Mouse (Mus musculus): ENCODE measurements around the gene Fli1.

The Fli1 gene

GRCm38 (mm10) chr9:32405191-32405925 is 137.3 kb downstream of the Fli1 start:
- DNase-seq (ENCODE audit: low spot score), result peak; percentile 56

GRCm38 (mm10) chr9:32400662-32401161 is 141.9 kb downstream of the Fli1 start:
- no peak for DNase-seq (ENCODE audit: low spot score)

- DNase-seq (ENCODE audit: low spot score), result no peak
Measured at GRCm38 (mm10) chr9:32400212-32400611, 142.4 kb downstream of the Fli1 start.

- no peak for DNase-seq (ENCODE audit: low spot score)
Measured at GRCm38 (mm10) chr9:32394761-32395161, 147.9 kb downstream of the Fli1 start.

GRCm38 (mm10) chr9:32392716-32393115 is 149.9 kb downstream of the Fli1 start:
- no peak for DNase-seq (ENCODE audit: low spot score)

- no peak for DNase-seq (ENCODE audit: low spot score)
Measured at GRCm38 (mm10) chr9:32391701-32392100, 151.0 kb downstream of the Fli1 start.

GRCm38 (mm10) chr9:32391092-32391491 is 151.6 kb downstream of the Fli1 start:
- no peak for DNase-seq (ENCODE audit: low spot score)

- no peak for DNase-seq (ENCODE audit: low spot score)
Measured at GRCm38 (mm10) chr9:32388120-32388519, 154.5 kb downstream of the Fli1 start.

- no peak for DNase-seq (ENCODE audit: low spot score)
Measured at GRCm38 (mm10) chr9:32384906-32385305, 157.8 kb downstream of the Fli1 start.

GRCm38 (mm10) chr9:32376863-32377590 is 165.6 kb downstream of the Fli1 start:
- DNase-seq (ENCODE audit: low spot score), result no peak

- no peak for DNase-seq (ENCODE audit: low spot score)
Measured at GRCm38 (mm10) chr9:32376031-32376430, 166.6 kb downstream of the Fli1 start.

- no peak for DNase-seq (ENCODE audit: low spot score)
Measured at GRCm38 (mm10) chr9:32373656-32374055, 169.0 kb downstream of the Fli1 start.

Measured in urinary bladder, postnatal 14 days (tissue).